Mouse (Mus musculus) neural tube, embryonic 11.5 days (tissue): ENCODE data around the gene Zbtb17. TPM values are rescaled to one million over a fixed set of nuclear protein-coding genes. Genes with fewer than 3 reads are reported as not detected.

Source experiments
- ATAC-seq: fragments of 200-750 bp; cut with Nextera tagmentation; 2 replicates; pipeline ENCODE4 v1.8.0; 2017; ENCODE audit warnings: moderate number of reproducible peaks, mild to moderate bottlenecking, moderate TSS enrichment, moderate library complexity; ENCODE audit not compliant: insufficient read depth, low FRiP score, low TSS enrichment
- DNase-seq: peaks from one replicate; pipeline ENCODE4 v3.0.0-alpha.2; 2015; ENCODE audit warnings: low spot score
- H3K27ac ChIP-seq: fragments of 300-500 bp; sonication (generic); 2 replicates; pipeline ENCODE4 v1.5.1; 2014; ENCODE audit warnings: low read depth, mild to moderate bottlenecking, low read length
- H3K27me3 ChIP-seq: fragments of 300-500 bp; sonication (generic); 2 replicates; pipeline ENCODE4 v1.6.1; 2014; ENCODE audit warnings: mild to moderate bottlenecking, low read length, mixed read lengths; ENCODE audit not compliant: control insufficient read depth, insufficient read depth
- H3K36me3 ChIP-seq: fragments of 300-500 bp; sonication (generic); 2 replicates; pipeline ENCODE4 v1.6.1; 2014; ENCODE audit warnings: mild to moderate bottlenecking, low read length, moderate library complexity, mixed read lengths; ENCODE audit not compliant: control insufficient read depth, insufficient read depth
- H3K4me1 ChIP-seq: fragments of 300-500 bp; sonication (generic); 2 replicates; pipeline ENCODE4 v1.6.1; 2014; ENCODE audit warnings: low read length, mixed read lengths; ENCODE audit not compliant: control insufficient read depth, insufficient read depth
- H3K4me2 ChIP-seq: fragments of 300-500 bp; sonication (generic); 2 replicates; pipeline ENCODE4 v1.6.1; 2014; ENCODE audit warnings: low read depth, mild to moderate bottlenecking, moderate library complexity
- H3K4me3 ChIP-seq: fragments of 300-500 bp; sonication (generic); 2 replicates; pipeline ENCODE4 v1.5.1; 2014; ENCODE audit warnings: low read depth, low read length
- H3K9ac ChIP-seq: fragments of 300-500 bp; sonication (generic); 2 replicates; pipeline ENCODE4 v1.6.1; 2014; ENCODE audit warnings: mild to moderate bottlenecking, low read length
- H3K9me3 ChIP-seq: fragments of 300-500 bp; sonication (generic); 2 replicates; pipeline ENCODE4 v1.6.1; 2016; ENCODE audit warnings: low read length; ENCODE audit not compliant: control insufficient read depth
- WGBS: fragments of 180-500 bp; shearing (Covaris S2); extraction: QIAGEN DNeasy Blood & Tissue Kit; methylation state at CpG from one replicate; pipeline ENCODE4 v1.1.7; 2014; 5-methylcytosine and 5-hydroxymethylcytosine counted together
- polyA plus RNA-seq: library from polyadenylated mRNA; unstranded; fragments of >200 nt; fragmentation: Nextera tagmentation; extraction: Ambion mirVana; gene quantifications from 2 replicates; pipeline ENCODE4 v1.2.1, GENCODE M21; 2014

Zbtb17 gene
- polyA plus RNA-seq, 1 experiment from 2014 or later = 48.0 TPM

DNA sequence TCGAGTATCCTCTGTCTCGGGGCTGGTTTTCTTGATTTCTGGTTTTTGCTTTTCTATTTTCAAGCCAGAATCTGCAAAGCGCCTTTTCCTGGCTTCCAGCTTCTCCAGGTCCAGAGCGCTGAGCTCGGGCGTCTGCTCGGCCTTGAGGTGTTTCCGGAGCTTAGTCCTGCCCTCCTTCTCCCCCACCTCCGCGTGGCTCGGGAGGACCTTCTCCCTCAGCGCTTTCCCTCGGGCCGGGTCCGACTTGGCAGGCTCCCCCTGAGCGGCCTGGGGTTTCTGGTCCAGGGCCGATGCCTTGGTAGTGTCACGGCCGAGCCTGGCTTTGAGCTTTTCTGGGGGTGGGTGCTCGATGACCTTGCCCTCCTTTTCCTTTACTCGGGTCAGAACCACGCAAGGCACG is 33.8 kb downstream of the Zbtb17 start:
- H3K4me2 ChIP-seq = no peak overlapping the region
- no peaks in the 10 kb centered on the region for H3K4me1 ChIP-seq
- H3K9me3 ChIP-seq = no peaks in the 10 kb centered on the region
- peaks cover 59% of the 10 kb centered on the region for H3K36me3 ChIP-seq
- H3K9ac ChIP-seq = no peak overlapping the region
- no peak for DNase-seq
- WGBS = 91% methylated on average over 23 of the region's 23 CpGs
- no peaks in the 10 kb centered on the region for H3K27me3 ChIP-seq
- ATAC-seq = no peak
- no peak overlapping the region for H3K4me3 ChIP-seq
- no peak overlapping the region for H3K27ac ChIP-seq

- 94% methylated on average over 32 of the region's 32 CpGs for WGBS
- H3K4me3 ChIP-seq = no peak overlapping the region
- ATAC-seq (no peak), DNase-seq (no peak)
- H3K36me3 ChIP-seq = peaks cover 55% of the 10 kb centered on the region
- no peaks in the 10 kb centered on the region for H3K4me1 ChIP-seq
- no peaks in the 10 kb centered on the region for H3K9me3 ChIP-seq
- H3K9ac ChIP-seq = no peak overlapping the region
- H3K27ac ChIP-seq = no peak overlapping the region
- H3K27me3 ChIP-seq = no peaks in the 10 kb centered on the region
- no peak overlapping the region for H3K4me2 ChIP-seq
Observed at GRCm38 (mm10) chr4:141478794-141479193, 34.3 kb downstream of the Zbtb17 start.

DNA sequence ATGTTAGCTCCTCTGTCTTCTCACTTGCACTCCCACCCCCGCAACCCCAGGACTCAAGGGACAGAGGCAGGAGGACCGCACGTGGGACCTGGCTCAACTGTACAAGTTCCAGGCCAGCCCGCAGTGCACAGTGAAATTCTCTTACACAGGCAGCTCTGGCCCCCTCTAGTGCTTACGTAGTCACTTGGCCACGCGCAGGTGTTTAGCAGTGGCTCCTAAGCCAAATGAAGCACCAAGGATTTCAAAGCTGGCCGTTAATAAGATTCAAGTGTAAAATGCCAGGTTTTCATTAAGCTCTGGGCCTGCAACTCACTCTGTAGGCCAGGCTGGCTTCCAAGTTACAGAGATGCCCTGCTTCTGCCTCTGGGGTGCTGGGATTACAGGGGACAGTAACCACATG is 35.0 kb downstream of the Zbtb17 start:
- ATAC-seq = no peak
- no peak overlapping the region for H3K9ac ChIP-seq
- H3K4me1 ChIP-seq = no peaks in the 10 kb centered on the region
- H3K27ac ChIP-seq = no peak overlapping the region
- H3K27me3 ChIP-seq = no peaks in the 10 kb centered on the region
- WGBS = 93% methylated on average over 8 of the region's 8 CpGs
- H3K4me2 ChIP-seq = no peak overlapping the region
- H3K36me3 ChIP-seq = peaks cover 55% of the 10 kb centered on the region
- no peak for DNase-seq
- no peak overlapping the region for H3K4me3 ChIP-seq
- H3K9me3 ChIP-seq = no peaks in the 10 kb centered on the region

GRCm38 (mm10) chr4:141484071-141484470 is 39.6 kb downstream of the Zbtb17 start:
- Histone ChIP-seq H3K36me3 (peaks cover 33% of the 10 kb centered on the region), H3K9me3 (no peaks in the 10 kb centered on the region), H3K4me1 (no peaks in the 10 kb centered on the region), H3K4me2 (no peak overlapping the region), H3K27ac (no peak overlapping the region), H3K9ac (no peak overlapping the region), H3K4me3 (no peak overlapping the region), H3K27me3 (no peaks in the 10 kb centered on the region)
- whole genome bisulfite sequencing = 86% methylated on average over 11 of the region's 11 CpGs
- no peak for ATAC-seq
- DNase-seq = no peak

- 95% methylated on average over 11 of the region's 11 CpGs for whole genome bisulfite sequencing
- peaks cover 40% of the 10 kb centered on the region for H3K36me3 ChIP-seq
- no peak overlapping the region for H3K9ac ChIP-seq
- H3K4me1 ChIP-seq = no peaks in the 10 kb centered on the region
- no peaks in the 10 kb centered on the region for H3K9me3 ChIP-seq
- H3K27me3 ChIP-seq = no peaks in the 10 kb centered on the region
- H3K27ac ChIP-seq = no peak overlapping the region
- ATAC-seq = no peak
- no peak overlapping the region for H3K4me2 ChIP-seq
- DNase-seq = no peak
- no peak overlapping the region for H3K4me3 ChIP-seq
Observed at GRCm38 (mm10) chr4:141487581-141487980, 43.1 kb downstream of the Zbtb17 start.

DNA sequence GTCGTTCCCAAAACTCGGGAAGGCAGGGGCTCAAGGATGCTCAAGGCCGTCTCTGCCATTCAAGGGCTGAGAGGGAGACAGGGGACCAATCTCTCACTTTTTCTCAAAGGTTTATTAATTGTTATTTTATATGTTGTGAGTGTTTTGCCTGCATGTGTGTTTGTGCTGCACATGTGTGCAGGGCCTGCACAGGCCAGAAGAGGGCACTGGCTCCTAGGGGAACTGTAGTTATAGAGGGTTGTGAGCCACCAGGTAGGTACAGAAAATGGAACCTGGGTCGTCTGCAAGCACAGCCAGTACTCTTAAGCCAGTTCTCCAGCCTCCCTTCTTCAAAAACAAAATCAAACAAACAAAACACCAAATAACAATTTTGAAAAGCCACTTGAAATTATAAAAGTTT is 44.2 kb downstream of the Zbtb17 start:
- Histone ChIP-seq H3K4me1 (no peaks in the 10 kb centered on the region), H3K9me3 (no peaks in the 10 kb centered on the region), H3K4me3 (no peak overlapping the region), H3K27me3 (no peaks in the 10 kb centered on the region), H3K27ac (no peak overlapping the region), H3K4me2 (no peak overlapping the region), H3K36me3 (peaks cover 39% of the 10 kb centered on the region), H3K9ac (no peak overlapping the region)
- ATAC-seq (no peak), DNase-seq (no peak)
- 93% methylated on average over 4 of the region's 4 CpGs for WGBS

- 73% methylated on average over 4 of the region's 4 CpGs for WGBS
- ATAC-seq = no peak
Observed at GRCm38 (mm10) chr4:141500637-141501036, 56.2 kb downstream of the Zbtb17 start.

DNA sequence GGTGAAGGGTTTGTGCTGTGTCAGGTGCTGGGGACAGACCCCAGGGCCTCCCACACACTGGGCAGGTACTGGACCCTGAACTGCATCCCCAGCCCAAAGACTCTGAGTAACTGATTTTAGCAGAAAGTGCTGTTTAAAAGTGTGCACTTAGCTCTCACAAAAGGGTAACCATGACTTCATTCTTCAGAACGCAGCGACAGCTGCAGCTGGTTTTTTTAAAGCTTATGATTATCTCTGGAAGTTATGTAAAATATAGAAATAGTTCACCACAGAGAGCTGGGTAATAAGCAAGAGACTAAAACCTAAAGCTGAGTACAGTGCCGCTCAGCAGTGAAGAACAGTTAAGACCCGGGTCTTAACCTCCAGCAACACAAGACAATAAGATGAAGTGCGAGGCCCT is 56.6 kb downstream of the Zbtb17 start:
- Histone ChIP-seq H3K36me3 (no peaks in the 10 kb centered on the region), H3K27ac (no peak overlapping the region), H3K27me3 (no peaks in the 10 kb centered on the region), H3K4me1 (no peaks in the 10 kb centered on the region), H3K9ac (no peak overlapping the region), H3K4me2 (no peak overlapping the region), H3K9me3 (no peaks in the 10 kb centered on the region), H3K4me3 (no peak overlapping the region)
- WGBS = 90% methylated on average over 5 of the region's 5 CpGs
- DNase-seq (no peak), ATAC-seq (no peak)

More at GRCm38 (mm10) chr4:141500637-141501036, 56.2 kb downstream of the Zbtb17 start:
- Histone ChIP-seq H3K27ac (no peak overlapping the region), H3K9ac (no peak overlapping the region), H3K4me2 (no peak overlapping the region), H3K4me3 (no peak overlapping the region), H3K9me3 (no peaks in the 10 kb centered on the region), H3K36me3 (no peaks in the 10 kb centered on the region), H3K27me3 (no peaks in the 10 kb centered on the region), H3K4me1 (no peaks in the 10 kb centered on the region)
- DNase-seq = no peak

DNA sequence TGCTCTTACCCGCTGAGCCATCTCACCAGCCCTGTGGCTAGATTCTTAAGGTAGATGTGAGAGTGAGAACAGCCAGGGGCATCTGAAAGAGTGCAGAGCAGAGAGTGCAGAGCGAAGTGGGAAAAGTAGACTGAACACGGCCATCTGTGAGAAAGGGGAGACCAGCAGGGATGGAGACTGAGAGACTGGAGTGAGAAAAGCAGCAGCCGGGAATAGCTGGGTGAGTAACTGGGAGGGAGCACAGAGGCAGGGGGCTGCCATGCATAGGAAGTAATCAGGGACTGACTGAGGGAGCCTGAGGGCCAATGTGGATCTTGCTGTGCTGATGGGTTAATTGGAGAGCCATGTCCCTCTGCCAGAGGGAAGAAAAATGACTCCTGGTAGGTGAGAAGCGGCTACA is 58.3 kb downstream of the Zbtb17 start:
- Histone ChIP-seq H3K9me3 (no peaks in the 10 kb centered on the region), H3K9ac (no peak overlapping the region), H3K4me3 (no peak overlapping the region), H3K27me3 (no peaks in the 10 kb centered on the region), H3K4me1 (no peaks in the 10 kb centered on the region), H3K4me2 (no peak overlapping the region), H3K27ac (no peak overlapping the region), H3K36me3 (no peaks in the 10 kb centered on the region)
- WGBS = 55% methylated on average over 5 of the region's 5 CpGs
- no peak for ATAC-seq
- DNase-seq = no peak
